Mouse (Mus musculus): ENCODE results near the gene Klrg2. TPM values are rescaled to one million over a fixed set of nuclear protein-coding genes. Genes with fewer than 3 reads are reported as not detected.

Gene Klrg2
- total and polyA plus RNA-seq, 2 experiments from 2014 or later, result 0.48 to 0.73 TPM

GRCm38 (mm10) chr6:38642593-38642992 lies 5.6 kb upstream of the Klrg2 start:
- Histone ChIP-seq H3K4me1 (ENCODE audit: insufficient read depth, low read length) (no peaks in the 10 kb centered on the region), H3K9me3 (ENCODE audit: low read length) (no peaks in the 10 kb centered on the region), H3K4me2 (ENCODE audit: low read depth, low read length) (no peak overlapping the region), H3K4me3 (ENCODE audit: low read length) (no peak overlapping the region), H3K36me3 (ENCODE audit: insufficient read depth, low read length) (no peaks in the 10 kb centered on the region), H3K27me3 (ENCODE audit: insufficient read depth, low read length) (peaks cover 13% of the 10 kb centered on the region; the same call in 1 of the 2 replicates), H3K27ac (no peak overlapping the region), H3K9ac (replicated peaks; ENCODE audit: low read length) (no peak overlapping the region)
- no peak for TF ChIP-seq CTCF (IDR thresholded peaks at IDR 0.05; ENCODE audit: low read depth)
- 0 out of 2 replicates have a peak, but pooled peaks have one; percentile 25 for ATAC-seq
- DNase-seq (ENCODE audit: low spot score), result no peak
- WGBS, result 78% methylated on average over 5 of the region's 5 CpGs

GRCm38 (mm10) chr6:38641645-38642044 lies 4.6 kb upstream of the Klrg2 start:
- Histone ChIP-seq H3K9ac (replicated peaks; ENCODE audit: low read length) (no peak overlapping the region), H3K27me3 (ENCODE audit: insufficient read depth, low read length) (peaks cover 15% of the 10 kb centered on the region; the same call in 1 of the 2 replicates), H3K9me3 (ENCODE audit: low read length) (no peaks in the 10 kb centered on the region), H3K27ac (no peak overlapping the region), H3K4me1 (ENCODE audit: insufficient read depth, low read length) (no peaks in the 10 kb centered on the region), H3K36me3 (ENCODE audit: insufficient read depth, low read length) (no peaks in the 10 kb centered on the region), H3K4me2 (ENCODE audit: low read depth, low read length) (no peak overlapping the region), H3K4me3 (ENCODE audit: low read length) (no peak overlapping the region)
- DNase-seq (ENCODE audit: low spot score) (peak; percentile 31), ATAC-seq (no peak; the same call in 1 of the 2 replicates)
- TF ChIP-seq CTCF (IDR thresholded peaks at IDR 0.05; ENCODE audit: low read depth), result peak; percentile 39
- WGBS, result 39% methylated on average over 5 of the region's 5 CpGs

- ATAC-seq (no peak), DNase-seq (ENCODE audit: low spot score) (no peak)
- Histone ChIP-seq H3K36me3 (ENCODE audit: insufficient read depth, low read length) (no peaks in the 10 kb centered on the region), H3K4me3 (ENCODE audit: low read length) (no peak overlapping the region), H3K4me2 (ENCODE audit: low read depth, low read length) (no peak overlapping the region), H3K4me1 (ENCODE audit: insufficient read depth, low read length) (peaks cover under 1% of the 10 kb centered on the region; the same call in 1 of the 2 replicates), H3K9me3 (ENCODE audit: low read length) (no peaks in the 10 kb centered on the region), H3K27me3 (ENCODE audit: insufficient read depth, low read length) (peaks cover 15% of the 10 kb centered on the region; the same call in 1 of the 2 replicates), H3K27ac (no peak overlapping the region), H3K9ac (replicated peaks; ENCODE audit: low read length) (no peak overlapping the region)
- WGBS, result 63% methylated on average over 5 of the region's 5 CpGs
- no peak for TF ChIP-seq CTCF (IDR thresholded peaks at IDR 0.05; ENCODE audit: low read depth)
Measured at GRCm38 (mm10) chr6:38641228-38641627, 4.2 kb upstream of the Klrg2 start.

GRCm38 (mm10) chr6:38640401-38640800 lies 3.4 kb upstream of the Klrg2 start:
- no peak for DNase-seq (ENCODE audit: low spot score)
- WGBS, result 71% methylated on average over 11 of the region's 11 CpGs
- H3K27ac ChIP-seq, result no peak overlapping the region
- no peak overlapping the region for H3K9ac ChIP-seq (replicated peaks; ENCODE audit: low read length)
- no peak for TF ChIP-seq CTCF (IDR thresholded peaks at IDR 0.05; ENCODE audit: low read depth)
- no peak for ATAC-seq
- H3K27me3 ChIP-seq (ENCODE audit: insufficient read depth, low read length), result peaks cover 18% of the 10 kb centered on the region; the same call in 1 of the 2 replicates
- peaks cover 7% of the 10 kb centered on the region; the same call in 1 of the 2 replicates for H3K4me1 ChIP-seq (ENCODE audit: insufficient read depth, low read length)
- H3K36me3 ChIP-seq (ENCODE audit: insufficient read depth, low read length), result no peaks in the 10 kb centered on the region
- H3K9me3 ChIP-seq (ENCODE audit: low read length), result no peaks in the 10 kb centered on the region
- no peak overlapping the region for H3K4me3 ChIP-seq (ENCODE audit: low read length)
- no peak overlapping the region for H3K4me2 ChIP-seq (ENCODE audit: low read depth, low read length)

- peak overlapping the region; percentile 33; the same call in 1 of the 2 replicates for H3K9ac ChIP-seq (replicated peaks; ENCODE audit: low read length)
- no peaks in the 10 kb centered on the region for H3K9me3 ChIP-seq (ENCODE audit: low read length)
- whole genome bisulfite sequencing, result under 1% methylated on average over 71 of the region's 72 CpGs
- peak; percentile 55 for ATAC-seq
- no peak for TF ChIP-seq CTCF (IDR thresholded peaks at IDR 0.05; ENCODE audit: low read depth)
- no peak overlapping the region for H3K27ac ChIP-seq
- no peaks in the 10 kb centered on the region for H3K36me3 ChIP-seq (ENCODE audit: insufficient read depth, low read length)
- H3K27me3 ChIP-seq (ENCODE audit: insufficient read depth, low read length), result peaks cover 24% of the 10 kb centered on the region; the same call in 1 of the 2 replicates
- peak overlapping the region; percentile 43 for H3K4me3 ChIP-seq (ENCODE audit: low read length)
- H3K4me1 ChIP-seq (ENCODE audit: insufficient read depth, low read length), result peaks cover 7% of the 10 kb centered on the region; the same call in 1 of the 2 replicates
- peak; percentile 63 for DNase-seq (ENCODE audit: low spot score)
- H3K4me2 ChIP-seq (ENCODE audit: low read depth, low read length), result peak overlapping the region; percentile 78
Measured at GRCm38 (mm10) chr6:38635941-38636851, 846 bp downstream of the Klrg2 start.

GRCm38 (mm10) chr6:38634461-38634860 lies 2.6 kb downstream of the Klrg2 start:
- Histone ChIP-seq H3K4me3 (ENCODE audit: low read length) (no peak overlapping the region), H3K27me3 (ENCODE audit: insufficient read depth, low read length) (peaks cover 24% of the 10 kb centered on the region; the same call in 1 of the 2 replicates), H3K9me3 (ENCODE audit: low read length) (no peaks in the 10 kb centered on the region), H3K36me3 (ENCODE audit: insufficient read depth, low read length) (no peaks in the 10 kb centered on the region), H3K4me2 (ENCODE audit: low read depth, low read length) (no peak overlapping the region), H3K27ac (no peak overlapping the region), H3K4me1 (ENCODE audit: insufficient read depth, low read length) (peaks cover 7% of the 10 kb centered on the region; the same call in 1 of the 2 replicates), H3K9ac (replicated peaks; ENCODE audit: low read length) (no peak overlapping the region)
- ATAC-seq (no peak), DNase-seq (ENCODE audit: low spot score) (no peak)
- no peak for TF ChIP-seq CTCF (IDR thresholded peaks at IDR 0.05; ENCODE audit: low read depth)
- 85% methylated on average over 8 of the region's 8 CpGs for WGBS

Data from hindbrain, postnatal 0 days (tissue).